Mouse (Mus musculus) midbrain, embryonic 16.5 days (tissue): ENCODE data around the gene Dgkz. TPM values are rescaled to one million over a fixed set of nuclear protein-coding genes. Genes with fewer than 3 reads are reported as not detected.

ENCODE experiments used
- ATAC-seq: fragments of 200-750 bp; cut with Nextera tagmentation; 2 replicates; pipeline ENCODE4 v1.8.0; 2017; ENCODE audit warnings: moderate TSS enrichment
- H3K27ac ChIP-seq: fragments of 300-500 bp; sonication (generic); 2 replicates; pipeline ENCODE4 v1.5.1; 2014; ENCODE audit warnings: mild to moderate bottlenecking, low read length, mixed read lengths
- H3K27me3 ChIP-seq: fragments of 300-500 bp; sonication (generic); 2 replicates; pipeline ENCODE4 v1.6.1; 2014; ENCODE audit warnings: low read depth, low read length, mixed read lengths; ENCODE audit not compliant: control insufficient read depth, insufficient read depth
- H3K36me3 ChIP-seq: fragments of 300-500 bp; sonication (generic); 2 replicates; pipeline ENCODE4 v1.6.1; 2014; ENCODE audit warnings: mild to moderate bottlenecking, low read length, moderate library complexity, mixed read lengths; ENCODE audit not compliant: control insufficient read depth, insufficient read depth
- H3K4me1 ChIP-seq: fragments of 300-500 bp; sonication (generic); 2 replicates; pipeline ENCODE4 v1.6.1; 2014; ENCODE audit warnings: mild to moderate bottlenecking, low read length, mixed read lengths; ENCODE audit not compliant: control insufficient read depth, insufficient read depth
- H3K4me2 ChIP-seq: fragments of 300-500 bp; sonication (generic); 2 replicates; pipeline ENCODE4 v1.6.1; 2014; ENCODE audit warnings: mild to moderate bottlenecking, low read length, mixed read lengths
- H3K4me3 ChIP-seq: fragments of 300-500 bp; sonication (generic); 2 replicates; pipeline ENCODE4 v1.5.1; 2014; ENCODE audit warnings: low read depth, mild to moderate bottlenecking, low read length, moderate library complexity, mixed read lengths
- H3K9ac ChIP-seq: fragments of 300-500 bp; sonication (generic); 2 replicates; pipeline ENCODE4 v1.6.1; 2014; ENCODE audit warnings: low read depth, low read length, mixed read lengths
- H3K9me3 ChIP-seq: fragments of 300-500 bp; sonication (generic); replicated peaks from 2 replicates; pipeline ENCODE4 v1.6.1; 2014; ENCODE audit warnings: mild to moderate bottlenecking, low read length, mixed read lengths; ENCODE audit not compliant: control insufficient read depth, poor library complexity, severe bottlenecking
- WGBS: fragments of 180-500 bp; shearing (Covaris S2); extraction: QIAGEN DNeasy Blood & Tissue Kit; methylation state at CpG from one replicate; pipeline ENCODE4 v1.1.7; 2014; 5-methylcytosine and 5-hydroxymethylcytosine counted together
- microRNA-seq: library from miRNA; unstranded; fragments of <30 nt; microRNA quantifications from one replicate; pipeline ENCODE4, GENCODE M21; 2017
- polyA plus RNA-seq: library from polyadenylated mRNA; unstranded; fragments of >200 nt; fragmentation: Nextera tagmentation; extraction: Ambion mirVana; gene quantifications from 2 replicates; pipeline ENCODE4 v1.2.1, GENCODE M21; 2015

Gene Dgkz
- polyA plus RNA-seq, 1 experiment from 2014 or later = 33.3 TPM

- 84% methylated on average over 4 of the region's 4 CpGs for WGBS
- Histone ChIP-seq H3K4me2 (no peak overlapping the region), H3K4me1 (no peaks in the 10 kb centered on the region), H3K36me3 (peaks cover 15% of the 10 kb centered on the region), H3K27ac (no peak overlapping the region), H3K27me3 (no peaks in the 10 kb centered on the region), H3K4me3 (no peak overlapping the region), H3K9me3 (no peaks in the 10 kb centered on the region), H3K9ac (no peak overlapping the region)
- ATAC-seq = no peak
Observed at GRCm38 (mm10) chr2:91883961-91884360, 91.7 kb downstream of the Dgkz start.

Small RNAs within 50 kb of the gene (microRNA-seq; reads per million reads assigned to microRNA genes)
- gene Mir6999 = not detected

Other genes starting within 250 kb of the Dgkz start
- gene Ambra1, start 245.7 kb downstream of the Dgkz start, polyA plus RNA-seq = 27.6 and 28.3 TPM in 2 replicates
- 0.33 and 0.34 TPM in 2 replicates for gene Chrm4, start 48.6 kb downstream of the Dgkz start, polyA plus RNA-seq
- 98.8 and 113 TPM in 2 replicates for gene Mdk, start 43.6 kb downstream of the Dgkz start, polyA plus RNA-seq
- gene Gm9821, start 30.2 kb downstream of the Dgkz start, polyA plus RNA-seq = 0.11 TPM in 1 of 2 replicates, not detected in the other
- gene Creb3l1, start 48.6 kb upstream of the Dgkz start, polyA plus RNA-seq = 1.2 and 1.9 TPM in 2 replicates
- 33.6 and 36.0 TPM in 2 replicates for gene Phf21a, start 117.3 kb upstream of the Dgkz start, polyA plus RNA-seq